Mouse (Mus musculus): ENCODE data around the gene Wdr66. TPM values are rescaled to one million over a fixed set of nuclear protein-coding genes. Genes with fewer than 3 reads are reported as not detected.

Wdr66 gene
- polyA plus RNA-seq (2017; shearing (Covaris generic)): 3.5 TPM

GRCm38 (mm10) chr5:123251834-123252233, at the start of gene Wdr66:
Gene Wdr66, plus strand, starts transcription at chr5:123252102.

GRCm38 (mm10) chr5:123343707-123344627, 92.1 kb downstream of the Wdr66 start, which contains the start of gene Bcl7a:
Gene Bcl7a, plus strand, starts transcription at chr5:123343834.

Other genes with a start within 250 kb of the Wdr66 start
- gene Orai1, start 237.0 kb upstream of the Wdr66 start, polyA plus RNA-seq (2017; shearing (Covaris generic)): 8.0 TPM
- gene Morn3, start 205.1 kb upstream of the Wdr66 start, polyA plus RNA-seq (2017; shearing (Covaris generic)): 3.8 TPM
- 4.0 TPM for gene Tmem120b, start 183.7 kb upstream of the Wdr66 start, polyA plus RNA-seq (2017; shearing (Covaris generic))
- gene Rhof, start 119.4 kb upstream of the Wdr66 start, polyA plus RNA-seq (2017; shearing (Covaris generic)): 216 TPM
- 3.1 TPM for gene Setd1b, start 109.9 kb upstream of the Wdr66 start, polyA plus RNA-seq (2017; shearing (Covaris generic))
- 68.6 TPM for gene Psmd9, start 82.7 kb upstream of the Wdr66 start, polyA plus RNA-seq (2017; shearing (Covaris generic))
- gene Hpd, start 69.4 kb upstream of the Wdr66 start, polyA plus RNA-seq (2017; shearing (Covaris generic)): not detected
- 9.4 TPM for gene Bcl7a, start 91.7 kb downstream of the Wdr66 start, polyA plus RNA-seq (2017; shearing (Covaris generic))
- gene Mlxip, start 142.7 kb downstream of the Wdr66 start, polyA plus RNA-seq (2017; shearing (Covaris generic)): 16.2 TPM
- gene Lrrc43, start 237.2 kb downstream of the Wdr66 start, polyA plus RNA-seq (2017; shearing (Covaris generic)): not detected
- not detected for gene Il31, start 237.4 kb downstream of the Wdr66 start, polyA plus RNA-seq (2017; shearing (Covaris generic))